Mouse (Mus musculus): ENCODE measurements around the gene Gpr89.
A peak's percentile ranks its signal among the peaks of the same experiment; 100 is the strongest.

The Gpr89 gene

GRCm38 (mm10) chr3:96904851-96905541 is at the start of gene Gpr89:
Gene Gpr89, minus strand, starts transcription at chr3:96905346.
- DNase-seq, result peak; percentile 96

GRCm38 (mm10) chr3:96953489-96954233 is 48.5 kb upstream of the Gpr89 start:
- DNase-seq, result no peak

DNA sequence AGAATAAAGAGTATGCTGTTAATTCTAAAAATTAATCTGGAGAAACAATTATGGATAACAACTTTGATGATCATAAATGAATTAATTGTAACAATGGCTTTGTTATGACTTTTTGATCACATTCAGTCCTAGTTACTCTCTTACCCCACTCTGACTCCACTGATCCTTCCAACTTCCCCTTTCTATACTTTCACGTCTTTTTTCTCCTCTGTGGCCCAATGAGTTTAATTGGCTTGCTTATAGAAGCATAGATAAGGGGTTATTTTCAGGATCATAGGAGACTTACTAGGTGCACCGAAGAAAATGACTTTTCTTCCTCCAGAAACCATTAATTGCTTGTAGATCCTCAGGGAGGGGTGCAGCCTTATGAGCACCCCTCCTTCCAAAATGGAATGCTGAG is 37.6 kb upstream of the Gpr89 start:
- no peak for DNase-seq

DNA sequence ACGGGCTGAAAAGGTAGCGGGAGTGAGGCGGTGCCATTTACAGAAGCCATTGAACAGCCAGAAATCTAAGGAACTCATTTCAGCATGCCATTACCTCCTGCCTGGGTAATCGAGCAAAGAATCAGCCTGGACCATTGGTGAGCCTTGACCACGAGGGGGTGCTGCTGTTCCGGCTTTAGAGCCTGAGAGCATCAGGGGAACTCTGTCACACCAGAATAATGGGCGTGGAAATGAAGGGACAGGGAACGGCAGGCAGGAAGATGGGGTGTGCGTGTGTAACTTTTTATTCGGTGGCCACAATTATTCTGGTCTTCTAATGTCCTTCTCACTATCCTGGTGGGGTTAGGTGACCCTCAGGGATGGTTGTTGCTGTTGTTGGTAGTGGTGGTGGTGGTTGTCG is 33.6 kb upstream of the Gpr89 start:
- peak; percentile 84 for DNase-seq

- no peak for DNase-seq
These were observed 32.5 kb upstream of the Gpr89 start for GRCm38 (mm10) chr3:96937606-96938005.

DNA sequence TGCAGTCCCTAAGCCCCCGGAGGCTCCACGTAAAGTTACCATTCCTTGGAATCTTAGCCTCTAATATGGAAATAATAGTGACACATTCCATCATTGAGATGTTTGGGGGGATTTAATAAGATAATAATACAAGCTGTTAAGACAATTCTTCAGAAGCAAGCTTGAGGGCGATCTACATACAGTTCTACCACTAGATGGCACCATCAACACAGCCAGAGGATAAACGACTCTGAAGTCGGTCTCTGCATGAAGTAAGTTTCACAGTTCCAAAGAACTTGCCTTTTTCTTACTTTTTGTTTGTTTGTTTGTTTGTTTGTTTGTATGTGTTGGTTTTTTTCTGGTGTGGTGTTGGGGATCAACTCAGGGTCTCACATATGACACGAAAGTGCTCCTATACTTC is 31.1 kb upstream of the Gpr89 start:
- DNase-seq, result no peak

GRCm38 (mm10) chr3:96931261-96931681 is 26.1 kb upstream of the Gpr89 start:
- no peak for DNase-seq

DNA sequence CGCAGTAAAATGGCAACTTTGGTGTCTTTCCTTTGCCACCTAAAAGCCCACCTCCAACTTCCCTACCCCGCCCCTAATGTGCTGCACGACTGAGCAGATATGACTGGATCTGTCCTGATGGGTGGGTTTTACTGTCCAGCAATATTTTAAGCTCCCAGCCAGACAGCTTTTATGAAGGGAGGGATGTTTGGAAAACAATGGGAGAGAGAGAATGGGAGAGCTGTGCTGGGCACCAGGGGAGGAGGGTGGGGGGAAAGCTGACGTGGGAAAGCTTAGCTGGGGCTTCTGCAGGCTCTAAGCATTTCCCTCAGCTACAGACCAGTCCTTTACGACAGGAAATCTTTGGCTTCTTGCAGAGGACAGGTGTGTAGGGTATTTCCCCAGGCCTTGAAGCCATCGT is 20.8 kb upstream of the Gpr89 start, which contains the start of gene Gja8:
Gene Gja8, minus strand, starts transcription at position 101 of the 400 bp plus-strand sequence.
- no peak for DNase-seq

DNA sequence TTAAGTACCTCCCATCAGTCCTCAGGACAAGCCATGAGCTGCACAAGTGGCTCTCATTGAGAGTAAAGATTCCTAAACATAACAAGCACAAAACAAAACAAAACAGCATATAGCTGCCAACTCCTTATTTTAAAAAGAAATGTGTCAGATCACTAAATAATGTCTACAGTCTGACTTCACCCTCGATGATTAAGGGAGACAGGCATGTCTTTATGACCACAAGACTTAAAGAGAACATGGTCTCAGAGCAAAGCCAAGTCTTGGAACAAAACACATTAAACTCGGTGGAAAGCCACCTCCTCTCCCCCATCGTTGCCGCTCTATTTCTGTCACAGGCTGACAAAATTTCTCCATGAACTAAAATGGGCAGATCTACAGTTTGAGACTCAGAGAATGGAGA is 19.5 kb upstream of the Gpr89 start:
- no peak for DNase-seq

DNA sequence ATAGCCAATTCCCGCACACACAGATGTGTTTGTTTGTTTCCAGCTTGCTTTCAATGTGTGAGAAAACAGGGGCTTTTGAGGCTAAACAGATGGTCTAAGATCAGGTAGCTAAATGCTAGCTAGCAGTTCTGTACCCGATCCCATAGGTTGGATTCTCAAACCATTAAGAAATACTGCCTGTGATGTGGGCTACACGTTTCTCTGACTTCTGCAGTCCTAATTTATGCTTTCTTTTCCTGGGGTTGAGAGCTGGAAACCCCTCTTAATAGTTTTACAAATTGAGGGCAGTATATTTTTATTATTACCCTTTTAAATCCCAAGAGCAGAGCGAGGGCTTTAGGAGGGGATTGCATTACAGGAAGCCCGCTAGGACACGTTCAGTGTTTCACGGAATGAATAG is 15.8 kb upstream of the Gpr89 start:
- DNase-seq, result no peak

DNA sequence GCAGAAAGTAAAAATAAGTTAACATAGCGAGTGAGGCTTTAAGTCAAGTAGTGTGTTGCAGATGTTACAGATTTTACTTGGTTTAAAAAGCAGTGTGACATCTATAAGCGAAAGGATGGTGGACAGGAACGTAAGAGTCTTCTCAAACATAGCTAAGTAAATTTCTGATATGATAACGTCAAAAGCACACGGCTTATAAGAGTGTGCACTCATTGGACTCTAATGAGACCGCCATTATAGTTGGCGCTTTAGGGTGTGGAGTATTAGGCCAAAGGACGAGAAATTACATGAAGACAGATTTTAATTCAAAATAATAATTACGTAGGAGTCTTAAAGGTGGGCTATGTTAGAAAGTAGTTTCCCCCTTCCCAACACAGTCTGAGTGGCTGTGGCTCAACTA is 446 bp upstream of the Gpr89 start:
- DNase-seq, result no peak

DNA sequence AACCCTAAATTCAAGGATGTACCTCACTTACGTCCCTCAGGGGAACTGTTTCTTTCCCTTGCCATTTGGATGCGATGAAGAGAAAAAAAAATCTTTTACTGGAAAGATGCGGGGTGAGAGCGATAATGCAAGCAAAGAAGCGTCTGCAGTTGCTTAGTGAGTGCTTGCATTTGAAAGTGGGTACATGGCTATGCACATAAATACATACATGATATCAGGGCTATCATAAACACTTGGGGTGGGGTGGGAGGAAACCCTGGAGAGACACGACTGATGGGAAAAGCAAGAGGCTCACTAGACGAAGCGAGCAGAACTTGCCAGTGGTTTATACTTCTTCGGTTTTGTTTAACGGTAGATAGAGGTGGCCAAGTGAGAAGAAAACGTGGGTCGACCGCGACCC is 753 bp downstream of the Gpr89 start, which contains the start of gene Gja5:
Gene Gja5, plus strand, starts transcription at position 301 of the 400 bp plus-strand sequence.
- DNase-seq, result no peak

- no peak for DNase-seq
These were observed 2.7 kb downstream of the Gpr89 start for GRCm38 (mm10) chr3:96902336-96902999.

DNA sequence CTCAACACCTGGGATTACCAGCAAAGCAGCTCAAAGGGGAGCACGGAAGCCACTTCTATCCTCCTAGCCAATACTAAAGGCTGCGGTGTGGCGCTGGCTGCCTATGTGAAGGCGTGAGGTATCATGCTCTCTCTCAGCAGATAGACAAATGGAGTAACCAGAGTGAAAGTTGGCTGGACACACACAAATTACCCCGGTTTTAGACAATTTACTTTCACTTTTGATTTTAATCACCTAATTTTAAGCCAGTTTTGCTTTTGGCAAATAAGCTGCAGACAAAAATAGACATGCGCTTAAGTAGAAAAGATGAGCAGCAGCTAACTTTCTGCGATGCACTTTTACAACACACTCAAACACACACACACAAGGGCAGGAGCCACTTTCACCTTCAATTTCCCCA is 21.5 kb downstream of the Gpr89 start:
- DNase-seq, result no peak

DNA sequence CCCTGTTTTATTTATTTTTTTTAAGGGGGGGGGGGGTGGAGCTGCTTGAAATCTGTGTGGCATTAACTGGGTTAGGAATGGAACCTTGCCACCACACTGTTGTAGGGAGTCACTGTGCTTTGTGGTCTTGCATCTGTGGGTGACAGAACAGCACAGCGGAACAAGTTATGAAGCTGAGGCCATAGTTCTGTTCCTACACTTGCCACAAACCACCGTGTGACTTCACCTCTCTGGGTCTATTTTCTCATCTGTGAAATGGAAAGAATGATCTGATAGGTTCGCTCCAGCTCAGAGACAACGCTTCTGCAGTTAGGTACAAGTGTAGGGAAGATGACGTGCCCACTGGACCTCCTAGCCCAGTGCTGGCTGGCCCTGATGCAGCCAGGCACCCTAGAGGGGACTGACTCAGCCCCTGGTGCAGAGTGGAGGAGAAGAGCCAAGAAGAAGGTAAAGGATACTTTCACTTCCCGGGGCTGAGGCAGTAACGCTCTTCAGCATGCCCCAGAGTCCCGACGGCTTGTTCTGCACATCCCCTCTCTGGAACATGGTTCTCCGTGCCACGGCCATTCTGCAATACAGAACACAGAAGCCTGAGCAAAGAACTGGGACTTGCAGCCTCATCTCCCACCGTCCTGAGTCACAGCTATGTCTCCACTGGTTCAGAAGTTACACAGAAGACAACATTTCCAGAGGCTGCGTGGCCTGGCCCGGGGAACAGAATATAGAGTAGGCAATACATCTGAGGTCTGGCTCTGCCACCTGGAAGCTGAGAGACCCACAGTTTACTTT is 22.9 kb downstream of the Gpr89 start:
- DNase-seq, result no peak

- DNase-seq, result peak; percentile 44
These were observed 23.6 kb downstream of the Gpr89 start for GRCm38 (mm10) chr3:96881557-96881956.

- DNase-seq, result peak; percentile 21
These were observed 24.8 kb downstream of the Gpr89 start for GRCm38 (mm10) chr3:96880385-96880784.

DNA sequence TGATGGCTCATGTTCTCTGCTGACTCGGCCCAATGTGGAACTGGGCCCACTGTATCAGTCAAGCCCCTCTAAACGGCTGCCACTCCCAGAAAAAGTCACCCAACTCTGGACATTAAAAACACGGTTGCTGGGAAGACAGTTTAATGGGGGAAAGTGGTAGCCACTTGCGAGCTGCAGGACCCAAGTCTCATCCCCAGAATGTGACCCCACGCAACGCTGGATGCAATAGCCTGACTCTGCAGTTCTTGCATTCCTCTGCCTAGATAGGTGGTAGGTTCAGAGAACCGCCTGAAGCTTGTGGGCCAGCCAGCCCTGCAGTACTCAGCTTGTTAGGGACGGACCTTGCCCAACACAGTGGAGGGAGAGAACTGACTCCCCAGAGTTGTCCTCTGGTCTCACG is 25.6 kb downstream of the Gpr89 start:
- DNase-seq, result no peak

DNA sequence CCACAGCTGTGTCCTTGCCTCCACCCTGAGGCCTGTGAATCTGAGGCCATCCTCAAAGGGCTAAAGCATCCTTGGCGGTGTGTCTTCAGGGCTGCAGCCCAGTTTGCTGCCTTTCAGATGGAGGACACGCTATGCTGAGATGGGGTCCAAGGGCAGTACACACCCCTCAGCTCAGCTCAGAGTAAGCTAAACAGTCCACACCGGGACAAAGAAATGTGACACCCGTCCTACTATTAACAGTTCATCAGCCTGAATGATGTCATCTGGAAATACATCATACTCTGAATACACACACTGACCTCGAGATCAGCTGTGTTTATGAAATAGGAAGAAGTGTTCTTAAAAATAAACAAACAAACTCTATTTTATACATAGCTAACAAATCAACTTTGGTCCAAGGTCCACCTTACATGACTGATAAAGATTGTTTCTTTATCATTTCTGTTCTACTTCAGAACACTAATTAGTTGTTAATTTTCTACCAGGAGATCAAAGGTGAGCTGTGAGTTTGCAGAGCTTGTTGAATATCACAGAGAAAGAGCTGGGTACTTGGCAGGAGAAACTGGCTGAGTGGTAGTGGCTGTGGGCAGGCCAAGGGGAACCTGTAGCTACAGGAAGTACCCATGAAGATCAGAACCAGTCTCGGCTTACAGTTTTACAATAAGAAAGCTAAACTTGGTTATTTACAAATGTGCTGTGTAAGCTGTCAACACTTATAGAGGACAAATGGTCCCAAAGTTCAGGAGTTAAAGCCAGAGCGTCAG is 30.2 kb downstream of the Gpr89 start:
- DNase-seq, result no peak

- no peak for DNase-seq
These were observed 32.6 kb downstream of the Gpr89 start for GRCm38 (mm10) chr3:96872501-96872900.

- DNase-seq, result no peak
These were observed 34.1 kb downstream of the Gpr89 start for GRCm38 (mm10) chr3:96871070-96871469.

GRCm38 (mm10) chr3:96870270-96870669 is 34.9 kb downstream of the Gpr89 start:
- peak; percentile 35 for DNase-seq
